Mouse (Mus musculus): ENCODE data around the gene Agrp. TPM values are rescaled to one million over a fixed set of nuclear protein-coding genes. Genes with fewer than 3 reads are reported as not detected.
A peak's percentile ranks its signal among the peaks of the same experiment; 100 is the strongest.

Agrp gene
- total RNA-seq, 1 experiment = 0.71 TPM

GRCm38 (mm10) chr8:105609771-105610170 is 27.4 kb downstream of the Agrp start:
- no peak for DNase-seq (ENCODE audit: low read depth, low spot score)
- H3K27ac ChIP-seq (ENCODE audit: insufficient read depth, low read depth, low read length, poor library complexity, severe bottlenecking) = no peak overlapping the region
- in situ Hi-C loops (cut with MboI; ENCODE audit: low sequenced_read_pairs in 2 of 2, unreplicated experiment in 2 of 2) = no loop called here
- H3K4me3 ChIP-seq (ENCODE audit: insufficient read depth in 1 of 2, low read depth in 1 of 2, low read length in 2 of 2, poor library complexity in 1 of 2, severe bottlenecking in 1 of 2) = no peak overlapping the region
- H3K4me1 ChIP-seq (ENCODE audit: control insufficient read depth in 2 of 2, insufficient read depth in 2 of 2, low read length in 2 of 2, poor library complexity in 1 of 2) = peaks cover 0 to 10% of the 10 kb centered on the region in 2 experiments; a peak in 2 of 4 replicates
- no peak overlapping the region for H3K9ac ChIP-seq (ENCODE audit: insufficient read depth, low read depth, low read length, poor library complexity, severe bottlenecking)
- H3K36me3 ChIP-seq (ENCODE audit: control insufficient read depth, insufficient read depth, low read length, poor library complexity, severe bottlenecking) = no peaks in the 10 kb centered on the region
- TF ChIP-seq CHD2 (IDR thresholded peaks at IDR 0.05; ENCODE audit: low read depth, low read length) (no peak), ZNF384 (IDR thresholded peaks at IDR 0.05; ENCODE audit: low read depth, low read length) (no peak), MAFK (IDR thresholded peaks at IDR 0.05; ENCODE audit: insufficient read depth, low read depth, low read length) (no peak), ZC3H11A (IDR thresholded peaks at IDR 0.05; ENCODE audit: borderline replicate concordance, low read depth, low read length) (no peak), HCFC1 (IDR thresholded peaks at IDR 0.05; ENCODE audit: borderline replicate concordance, insufficient read depth, low read length) (no peak)
- H3K9me3 ChIP-seq (ENCODE audit: control insufficient read depth, insufficient read depth, low read depth, low read length) = no peaks in the 10 kb centered on the region

- no peak overlapping the region for H3K4me3 ChIP-seq (ENCODE audit: insufficient read depth in 1 of 2, low read depth in 1 of 2, low read length in 2 of 2, poor library complexity in 1 of 2, severe bottlenecking in 1 of 2)
- no peak for TF ChIP-seq ZNF384 (IDR thresholded peaks at IDR 0.05; ENCODE audit: low read depth, low read length)
- no peak overlapping the region for H3K27ac ChIP-seq (ENCODE audit: insufficient read depth, low read depth, low read length, poor library complexity, severe bottlenecking)
- no peak overlapping the region for H3K9ac ChIP-seq (ENCODE audit: insufficient read depth, low read depth, low read length, poor library complexity, severe bottlenecking)
- no peak for DNase-seq (ENCODE audit: low read depth, low spot score)
- peaks cover 0 to 11% of the 10 kb centered on the region in 2 experiments; a peak in 2 of 4 replicates for H3K4me1 ChIP-seq (ENCODE audit: control insufficient read depth in 2 of 2, insufficient read depth in 2 of 2, low read length in 2 of 2, poor library complexity in 1 of 2)
- in situ Hi-C loops (cut with MboI; ENCODE audit: low sequenced_read_pairs in 2 of 2, unreplicated experiment in 2 of 2) = no loop called here
- H3K9me3 ChIP-seq (ENCODE audit: control insufficient read depth, insufficient read depth, low read depth, low read length) = no peaks in the 10 kb centered on the region
- no peaks in the 10 kb centered on the region for H3K36me3 ChIP-seq (ENCODE audit: control insufficient read depth, insufficient read depth, low read length, poor library complexity, severe bottlenecking)
Observed at GRCm38 (mm10) chr8:105609355-105609754, 27.8 kb downstream of the Agrp start.

GRCm38 (mm10) chr8:105607684-105608083 is 29.5 kb downstream of the Agrp start:
- DNase-seq (ENCODE audit: low read depth, low spot score) = peak; percentile 83
- H3K36me3 ChIP-seq (ENCODE audit: control insufficient read depth, insufficient read depth, low read length, poor library complexity, severe bottlenecking) = no peaks in the 10 kb centered on the region
- no peak overlapping the region for H3K4me3 ChIP-seq (ENCODE audit: insufficient read depth in 1 of 2, low read depth in 1 of 2, low read length in 2 of 2, poor library complexity in 1 of 2, severe bottlenecking in 1 of 2)
- peaks cover 0 to 15% of the 10 kb centered on the region in 2 experiments; a peak in 2 of 4 replicates for H3K4me1 ChIP-seq (ENCODE audit: control insufficient read depth in 2 of 2, insufficient read depth in 2 of 2, low read length in 2 of 2, poor library complexity in 1 of 2)
- in situ Hi-C loops (cut with MboI; ENCODE audit: low sequenced_read_pairs in 2 of 2, unreplicated experiment in 2 of 2) = no loop called here
- no peak overlapping the region for H3K27ac ChIP-seq (ENCODE audit: insufficient read depth, low read depth, low read length, poor library complexity, severe bottlenecking)
- H3K9me3 ChIP-seq (ENCODE audit: control insufficient read depth, insufficient read depth, low read depth, low read length) = no peaks in the 10 kb centered on the region
- no peak overlapping the region for H3K9ac ChIP-seq (ENCODE audit: insufficient read depth, low read depth, low read length, poor library complexity, severe bottlenecking)
- no peak for TF ChIP-seq ZC3H11A (IDR thresholded peaks at IDR 0.05; ENCODE audit: borderline replicate concordance, low read depth, low read length)
- TF ChIP-seq ZNF384 (IDR thresholded peaks at IDR 0.05; ENCODE audit: low read depth, low read length) = no peak
- TF ChIP-seq MAFK (IDR thresholded peaks at IDR 0.05; ENCODE audit: insufficient read depth, low read depth, low read length) = no peak
- no peak for TF ChIP-seq CHD2 (IDR thresholded peaks at IDR 0.05; ENCODE audit: low read depth, low read length)
- TF ChIP-seq HCFC1 (IDR thresholded peaks at IDR 0.05; ENCODE audit: borderline replicate concordance, insufficient read depth, low read length) = no peak

- TF ChIP-seq ZNF384 (IDR thresholded peaks at IDR 0.05; ENCODE audit: low read depth, low read length) (no peak), CHD2 (IDR thresholded peaks at IDR 0.05; ENCODE audit: low read depth, low read length) (no peak), HCFC1 (IDR thresholded peaks at IDR 0.05; ENCODE audit: borderline replicate concordance, insufficient read depth, low read length) (no peak), MAFK (IDR thresholded peaks at IDR 0.05; ENCODE audit: insufficient read depth, low read depth, low read length) (no peak)
Observed at GRCm38 (mm10) chr8:105607062-105607461, 30.1 kb downstream of the Agrp start.

More at GRCm38 (mm10) chr8:105607062-105607461, 30.1 kb downstream of the Agrp start:
- no peak overlapping the region for H3K9ac ChIP-seq (ENCODE audit: insufficient read depth, low read depth, low read length, poor library complexity, severe bottlenecking)
- no peaks in the 10 kb centered on the region for H3K36me3 ChIP-seq (ENCODE audit: control insufficient read depth, insufficient read depth, low read length, poor library complexity, severe bottlenecking)
- H3K9me3 ChIP-seq (ENCODE audit: control insufficient read depth, insufficient read depth, low read depth, low read length) = no peaks in the 10 kb centered on the region
- peaks cover 0 to 15% of the 10 kb centered on the region in 2 experiments; a peak in 2 of 4 replicates for H3K4me1 ChIP-seq (ENCODE audit: control insufficient read depth in 2 of 2, insufficient read depth in 2 of 2, low read length in 2 of 2, poor library complexity in 1 of 2)
- H3K4me3 ChIP-seq (ENCODE audit: insufficient read depth in 1 of 2, low read depth in 1 of 2, low read length in 2 of 2, poor library complexity in 1 of 2, severe bottlenecking in 1 of 2) = peak overlapping the region; percentile 92 to 94; a peak in 3 of 4 replicates
- DNase-seq (ENCODE audit: low read depth, low spot score) = no peak
- no peak overlapping the region for H3K27ac ChIP-seq (ENCODE audit: insufficient read depth, low read depth, low read length, poor library complexity, severe bottlenecking)
- in situ Hi-C loops (cut with MboI; ENCODE audit: low sequenced_read_pairs in 2 of 2, unreplicated experiment in 2 of 2) = no loop called here

Data from ES-E14 (cell line).